Mouse (Mus musculus): Measurements from ENCODE around the gene Rabl3. TPM values are rescaled to one million over a fixed set of nuclear protein-coding genes. Genes with fewer than 3 reads are reported as not detected.

Rabl3 gene
- polyA plus RNA-seq, 1 experiment from 2014 or later, result 20.4 TPM

- WGBS, result 20% methylated on average over 3 of the region's 3 CpGs
- Histone ChIP-seq H3K4me1 (ENCODE audit: control insufficient read depth, insufficient read depth, low read length) (peaks cover 14% of the 10 kb centered on the region), H3K9ac (ENCODE audit: low read length) (no peak overlapping the region), H3K27ac (ENCODE audit: low read length) (peak overlapping the region; percentile 60; the same call in 1 of the 2 replicates), H3K9me3 (replicated peaks; ENCODE audit: control insufficient read depth, low read length) (no peaks in the 10 kb centered on the region), H3K4me3 (ENCODE audit: low read length) (no peak overlapping the region), H3K36me3 (ENCODE audit: control insufficient read depth, insufficient read depth) (no peaks in the 10 kb centered on the region), H3K4me2 (ENCODE audit: low read depth, low read length) (no peak overlapping the region), H3K27me3 (ENCODE audit: control insufficient read depth, insufficient read depth, low read length) (no peaks in the 10 kb centered on the region)
- no peak for ATAC-seq (replicated peaks; ENCODE audit: extremely low read depth, insufficient read depth, low FRiP score)
Measured at GRCm38 (mm10) chr16:37617695-37618094, 78.0 kb downstream of the Rabl3 start.

Other genes with a start within 250 kb of the Rabl3 start
- 0.17 and 0.26 TPM in 2 replicates for gene Stxbp5l, start 154.9 kb upstream of the Rabl3 start, polyA plus RNA-seq (2015; fragmentation: Nextera tagmentation; extraction: Ambion mirVana)
- gene Gtf2e1, start 96 bp upstream of the Rabl3 start, polyA plus RNA-seq (2015; fragmentation: Nextera tagmentation; extraction: Ambion mirVana), result 18.0 and 20.9 TPM in 2 replicates
- gene Hgd, start 40.3 kb downstream of the Rabl3 start, polyA plus RNA-seq (2015; fragmentation: Nextera tagmentation; extraction: Ambion mirVana), result 0.26 and 0.32 TPM in 2 replicates
- 86.9 and 106 TPM in 2 replicates for gene Ndufb4, start 114.6 kb downstream of the Rabl3 start, polyA plus RNA-seq (2015; fragmentation: Nextera tagmentation; extraction: Ambion mirVana)
- gene Fstl1, start 237.0 kb downstream of the Rabl3 start, polyA plus RNA-seq (2015; fragmentation: Nextera tagmentation; extraction: Ambion mirVana), result 420 and 441 TPM in 2 replicates